Mouse (Mus musculus) neural tube, embryonic 10.5 days (tissue): Measurements from ENCODE around the gene Tex29.

Experiments used
- DNase-seq: peaks from one replicate; pipeline ENCODE4 v3.0.0-alpha.2; 2017; ENCODE audit warnings: low spot score; ENCODE audit errors: extremely low spot score

Gene Tex29

DNA sequence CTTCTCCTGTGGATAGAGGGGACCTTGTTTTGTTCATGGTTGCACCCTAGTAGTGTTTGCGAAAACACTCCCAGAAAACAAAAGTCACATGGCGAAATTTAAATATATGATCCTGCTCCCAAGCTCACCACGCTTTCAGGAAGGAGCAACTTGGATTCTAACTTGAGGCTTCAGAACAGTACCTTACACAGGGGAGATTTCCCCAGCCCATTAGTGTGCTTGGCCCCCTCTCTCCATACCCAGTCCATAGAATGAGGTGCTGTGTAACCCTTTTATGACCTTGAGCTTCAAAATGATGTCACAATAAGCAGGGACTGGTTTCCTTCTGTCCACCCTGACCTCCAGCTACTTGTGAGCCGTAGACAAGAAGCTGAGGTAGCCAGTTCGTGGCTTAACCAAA lies at the start of gene Tex29:
Gene Tex29 (plus strand): TSS at position 301 of the 400 bp plus-strand sequence.
- no peak for DNase-seq

GRCm38 (mm10) chr8:11794956-11795355 lies 45.3 kb upstream of the Tex29 start:
- no peak for DNase-seq

DNA sequence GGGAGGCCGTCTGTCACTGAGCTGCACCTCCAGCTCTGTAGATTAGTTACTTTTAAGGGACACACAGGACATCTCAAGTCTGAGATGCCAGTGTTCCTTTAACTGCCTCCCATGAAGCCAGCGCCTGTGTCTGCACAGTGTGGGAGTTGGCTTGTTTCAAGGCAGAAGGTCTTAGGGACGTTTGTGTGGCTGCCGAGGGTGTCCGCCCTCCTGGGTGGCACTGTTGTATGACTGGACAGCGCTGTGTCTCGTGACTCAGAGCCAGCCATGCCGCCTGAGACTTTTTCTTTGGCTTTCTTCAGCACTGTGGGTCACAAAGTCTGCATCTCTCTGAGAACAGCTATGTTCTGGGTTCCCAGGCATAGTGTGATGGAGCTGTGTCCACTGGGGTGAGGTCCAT lies 43.1 kb upstream of the Tex29 start:
- no peak for DNase-seq

DNA sequence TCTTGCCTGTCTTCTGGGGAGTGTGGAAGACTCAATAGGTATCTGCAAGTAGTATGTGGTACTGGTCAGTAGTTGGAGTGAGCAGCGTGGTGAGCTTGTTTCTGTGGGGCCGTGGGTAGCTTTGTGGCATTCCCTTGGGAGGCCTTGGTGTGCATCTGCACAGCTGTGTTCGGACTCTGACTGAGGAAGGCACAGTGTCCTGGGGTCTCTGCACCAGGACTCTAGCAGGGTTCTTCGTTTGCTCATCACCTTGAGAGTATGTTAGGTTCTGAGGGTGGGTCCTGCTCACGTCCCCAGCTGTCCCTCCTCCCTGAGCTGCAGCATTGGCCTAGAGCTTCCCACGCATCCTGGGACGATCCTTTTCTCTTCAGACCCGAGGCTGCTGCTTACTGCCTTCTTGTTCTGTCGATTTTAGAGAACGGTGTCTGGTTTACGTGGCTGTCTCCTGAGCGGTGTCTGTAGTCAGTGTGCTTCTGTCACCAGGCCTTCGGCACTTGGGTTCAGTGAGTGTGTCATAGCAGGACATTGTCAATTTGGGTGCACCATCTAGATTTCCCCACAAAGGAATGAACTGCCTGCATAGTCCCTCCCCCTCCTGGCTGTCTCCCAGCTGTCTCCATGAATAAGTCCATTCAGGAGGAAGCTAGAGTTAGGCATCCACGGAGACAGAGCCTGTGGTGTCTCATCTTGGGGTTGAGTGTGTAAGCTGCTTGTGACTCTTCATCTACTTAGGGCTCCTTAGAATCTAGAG lies 42.4 kb upstream of the Tex29 start:
- no peak for DNase-seq

DNA sequence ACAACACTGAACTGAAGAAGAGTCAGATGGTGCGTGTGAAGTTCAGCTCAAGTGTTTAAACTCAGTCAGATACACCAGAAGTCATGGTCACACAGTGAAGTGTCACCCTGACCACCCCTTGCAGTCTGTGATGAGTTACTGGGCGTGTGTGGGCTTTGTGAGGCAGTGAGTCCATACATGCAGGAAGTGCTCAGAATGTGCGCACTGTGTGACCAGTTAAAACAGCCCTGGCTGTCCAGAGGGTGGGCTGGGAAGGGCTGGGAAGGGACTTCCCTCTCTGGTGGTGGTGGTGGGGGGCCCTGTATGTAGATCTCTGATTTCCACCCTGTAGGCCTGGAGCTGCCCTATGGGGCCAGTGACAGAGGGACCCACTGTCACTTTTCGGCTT lies 41.8 kb upstream of the Tex29 start:
- DNase-seq = no peak

- no peak for DNase-seq
These were observed 41.2 kb upstream of the Tex29 start for GRCm38 (mm10) chr8:11799098-11799497.

DNA sequence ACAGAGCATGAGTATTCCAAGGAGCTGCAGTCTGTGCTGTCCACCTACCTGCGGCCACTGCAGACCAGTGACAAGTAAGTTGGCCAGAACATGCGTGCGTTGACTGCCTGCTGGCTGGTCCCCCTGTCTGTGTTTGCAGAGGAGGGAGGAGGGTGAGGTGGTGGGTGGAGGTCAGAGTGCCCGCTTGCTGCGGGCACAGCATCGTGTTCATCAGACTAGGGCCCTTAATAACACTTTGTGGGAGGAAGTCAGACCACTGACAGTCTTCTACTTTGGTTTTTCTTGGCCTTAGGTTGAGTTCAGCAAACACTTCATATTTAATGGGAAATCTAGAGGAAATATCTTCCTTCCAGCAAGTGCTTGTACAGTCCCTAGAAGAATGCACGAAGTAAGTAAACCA lies 39.8 kb upstream of the Tex29 start:
- DNase-seq = no peak

GRCm38 (mm10) chr8:11801571-11801970 lies 38.7 kb upstream of the Tex29 start:
- no peak for DNase-seq

DNA sequence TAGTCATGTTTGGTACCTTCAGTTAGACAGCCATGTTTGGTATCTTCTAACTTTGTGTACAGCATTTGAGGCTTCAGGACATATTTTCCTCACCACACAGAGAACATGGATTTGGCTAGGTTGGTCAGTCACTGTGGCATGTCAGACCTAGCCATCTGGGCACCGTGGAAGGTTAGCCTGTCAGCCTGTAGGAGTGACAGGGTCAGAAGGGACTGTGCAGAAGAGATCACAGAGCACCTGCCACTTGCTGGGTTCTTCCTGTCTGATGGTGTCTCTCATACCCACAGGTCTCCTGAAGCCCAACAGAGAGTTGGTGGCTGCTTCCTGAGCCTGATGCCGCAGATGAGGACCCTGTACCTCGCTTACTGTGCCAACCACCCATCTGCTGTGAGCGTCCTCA lies 35.4 kb upstream of the Tex29 start:
- no peak for DNase-seq

GRCm38 (mm10) chr8:11806252-11806651 lies 34.0 kb upstream of the Tex29 start:
- no peak for DNase-seq

- no peak for DNase-seq
These were observed 32.9 kb upstream of the Tex29 start for GRCm38 (mm10) chr8:11807361-11807760.

GRCm38 (mm10) chr8:11808047-11808446 lies 32.2 kb upstream of the Tex29 start:
- DNase-seq = no peak

DNA sequence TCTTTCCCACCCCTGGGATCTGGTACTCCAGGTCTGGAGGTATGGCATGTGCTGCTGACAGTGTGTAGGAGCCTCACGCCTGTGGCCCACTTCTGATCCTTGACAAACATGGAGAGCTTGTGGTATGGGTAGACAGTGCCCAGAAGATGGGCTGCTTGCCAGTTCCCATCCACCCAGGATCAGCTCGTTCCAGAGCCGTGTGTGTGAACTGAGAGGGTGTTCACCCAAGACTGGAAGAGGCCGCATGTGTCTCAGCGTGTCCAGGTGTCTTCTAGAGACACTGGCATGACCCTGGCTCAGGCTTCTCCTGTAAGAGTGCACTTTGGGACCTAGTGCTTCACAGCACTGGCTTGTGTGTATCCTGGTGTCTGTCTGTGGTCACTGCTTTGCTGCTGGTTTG lies 29.8 kb upstream of the Tex29 start:
- no peak for DNase-seq

DNA sequence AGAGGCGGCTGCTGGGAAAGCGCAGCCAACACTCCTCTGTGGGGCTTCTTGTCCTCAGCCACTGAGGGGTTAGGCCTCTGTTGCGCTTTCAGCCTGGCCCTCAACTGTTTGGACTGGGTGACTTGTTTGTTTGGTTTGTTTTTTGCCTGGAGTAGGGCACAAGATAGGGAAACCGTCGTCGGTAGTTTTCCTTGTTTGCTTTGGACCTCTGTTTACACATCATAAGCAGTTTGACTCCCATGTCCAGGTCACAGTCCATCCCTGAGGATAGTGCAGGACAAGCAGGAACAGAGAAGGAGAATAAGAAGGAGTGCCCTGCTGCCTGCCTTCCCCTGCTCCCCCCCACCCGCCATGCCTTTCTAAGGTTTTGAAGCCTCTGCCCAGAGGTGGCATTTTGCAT lies 26.5 kb upstream of the Tex29 start:
- DNase-seq = no peak

DNA sequence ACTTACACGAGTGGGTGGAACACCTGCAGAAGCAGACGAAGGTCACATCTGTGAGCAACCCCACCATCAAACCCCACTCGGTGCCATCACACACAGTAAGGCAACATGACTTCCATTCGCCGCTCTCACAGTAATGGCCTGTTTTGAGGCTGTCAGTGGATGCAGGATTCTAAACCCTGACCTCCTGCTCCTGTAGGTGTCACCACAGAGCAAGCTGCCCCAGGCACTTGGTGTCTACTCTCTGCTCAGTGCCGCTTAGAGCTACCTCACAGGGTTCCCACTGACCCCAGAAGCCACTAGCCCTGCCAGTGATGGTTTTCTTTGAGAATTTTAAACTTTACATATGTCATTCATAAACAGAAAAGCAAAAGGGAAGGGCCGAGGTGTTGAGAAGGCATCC lies 25.1 kb upstream of the Tex29 start:
- DNase-seq = no peak

DNA sequence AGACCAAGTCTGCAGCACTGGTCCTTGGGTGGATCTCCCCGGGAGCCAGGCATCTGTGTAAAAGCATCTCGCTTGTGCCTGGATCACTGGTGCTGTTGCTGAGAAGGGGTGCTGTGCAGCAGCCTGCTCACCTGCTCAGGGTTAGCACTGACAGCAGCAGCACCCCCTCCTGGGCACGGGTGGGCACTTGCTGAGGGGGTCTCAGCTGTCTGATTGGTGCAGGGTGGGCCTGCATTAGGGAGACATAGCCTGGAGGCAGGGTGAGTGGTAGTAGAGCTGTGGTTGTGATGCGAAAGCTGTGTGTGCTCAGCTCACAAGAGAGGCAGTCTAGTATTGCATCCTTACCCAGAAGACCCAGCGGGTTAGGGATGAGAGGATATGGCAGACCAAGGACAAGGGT lies 20.1 kb upstream of the Tex29 start:
- DNase-seq = no peak

- no peak for DNase-seq
These were observed 19.7 kb upstream of the Tex29 start for GRCm38 (mm10) chr8:11820568-11820967.

- no peak for DNase-seq
These were observed 18.6 kb upstream of the Tex29 start for GRCm38 (mm10) chr8:11821451-11822206.

GRCm38 (mm10) chr8:11822550-11823060 lies 17.7 kb upstream of the Tex29 start:
- DNase-seq = no peak

DNA sequence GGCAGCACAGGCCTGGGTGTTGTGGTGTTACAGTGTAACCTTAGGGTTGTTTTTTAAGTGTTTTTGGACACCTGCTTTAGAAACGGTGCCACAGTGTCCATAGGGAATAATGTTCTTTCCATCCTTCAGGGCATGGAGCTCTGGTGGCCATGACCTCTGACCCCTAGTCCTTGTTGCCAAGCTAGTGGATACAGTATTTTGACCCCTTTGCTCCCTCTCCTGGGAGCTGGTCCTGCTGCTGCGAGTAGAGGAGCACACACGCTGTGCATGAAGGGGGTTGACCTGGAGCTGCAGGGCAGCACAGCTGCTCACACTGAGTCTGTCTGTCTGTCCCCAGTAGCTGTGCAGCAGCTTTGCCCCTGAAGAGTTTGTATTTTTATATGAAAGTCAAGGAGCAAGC lies 14.5 kb upstream of the Tex29 start:
- no peak for DNase-seq

- no peak for DNase-seq
These were observed 13.0 kb upstream of the Tex29 start for GRCm38 (mm10) chr8:11827312-11827711.

- DNase-seq = no peak
These were observed 9.8 kb upstream of the Tex29 start for GRCm38 (mm10) chr8:11830214-11831046.
